Mouse (Mus musculus) left cerebral cortex, postnatal 25 days (tissue): ENCODE data around the gene Iqgap1. TPM values are rescaled to one million over a fixed set of nuclear protein-coding genes. Genes with fewer than 3 reads are reported as not detected.

ENCODE experiments used
- DNase-seq, 2 experiments: peaks; one replicate each; pipeline ENCODE4 v3.0.0; 2022; ENCODE audit warnings: low spot score in 2 of 2, mixed read lengths in 1 of 2
- intact Hi-C: fragments of 180-260 bp; cut with DNase I; formaldehyde crosslinking; loops from one replicate; pipeline ENCODE4 v1.15.1; 2025
- total RNA-seq, 2 experiments: library from RNA; stranded (reverse); gene quantifications; 2 replicates each; pipeline ENCODE4 v1.2.3; 2021

Iqgap1 gene
- total RNA-seq, 2 experiments from 2014 or later = 20.3 to 22.0 TPM

- DNase-seq = no peak
- intact Hi-C loops = no loop called here
Observed at GRCm38 (mm10) chr7:80823267-80823666, 2.5 kb downstream of the Iqgap1 start.

DNA sequence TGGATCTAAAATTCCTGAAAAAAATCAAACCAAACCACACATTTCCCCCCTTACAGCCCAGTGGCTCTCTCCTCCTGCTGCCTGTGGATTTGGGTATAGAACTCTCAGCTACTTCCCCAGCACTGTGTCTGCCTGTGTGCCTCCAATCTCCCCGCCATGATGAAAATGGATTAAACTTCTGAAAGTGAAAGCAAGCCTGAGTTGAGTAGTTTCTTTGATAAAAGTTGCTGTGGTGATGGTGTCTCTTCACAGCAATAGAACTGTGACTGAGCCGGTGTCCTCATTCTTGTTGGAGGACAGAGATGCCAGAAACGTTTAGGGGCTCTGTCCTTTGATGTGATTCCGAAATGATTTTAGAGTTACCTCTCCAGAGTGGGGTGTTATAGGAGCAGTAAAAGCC lies 4.9 kb downstream of the Iqgap1 start:
- DNase-seq = no peak
- intact Hi-C loops = no loop called here

GRCm38 (mm10) chr7:80816641-80817040 lies 9.1 kb downstream of the Iqgap1 start:
- intact Hi-C loops = no loop called here
- no peak for DNase-seq

DNA sequence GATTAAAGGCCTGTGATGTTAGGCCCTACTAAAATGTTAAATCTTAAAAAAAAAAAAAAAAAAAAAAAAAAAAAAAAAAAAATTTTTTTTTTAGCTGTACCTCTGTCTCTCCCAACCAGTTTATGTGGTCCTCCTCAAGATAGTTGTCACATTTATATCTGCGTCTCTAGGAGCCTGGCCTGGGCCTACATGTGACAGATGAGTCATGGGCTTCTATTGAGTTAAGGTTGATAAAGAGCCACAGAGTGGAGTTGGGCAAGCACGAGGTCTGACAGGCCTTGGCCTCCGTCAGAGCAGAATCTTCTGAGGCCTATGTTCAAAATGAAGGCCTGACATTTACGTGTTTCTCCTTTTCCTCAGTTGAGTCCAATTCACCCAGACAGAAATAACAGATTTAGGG lies 12.4 kb downstream of the Iqgap1 start:
- DNase-seq = no peak
- intact Hi-C loops = no loop called here

DNA sequence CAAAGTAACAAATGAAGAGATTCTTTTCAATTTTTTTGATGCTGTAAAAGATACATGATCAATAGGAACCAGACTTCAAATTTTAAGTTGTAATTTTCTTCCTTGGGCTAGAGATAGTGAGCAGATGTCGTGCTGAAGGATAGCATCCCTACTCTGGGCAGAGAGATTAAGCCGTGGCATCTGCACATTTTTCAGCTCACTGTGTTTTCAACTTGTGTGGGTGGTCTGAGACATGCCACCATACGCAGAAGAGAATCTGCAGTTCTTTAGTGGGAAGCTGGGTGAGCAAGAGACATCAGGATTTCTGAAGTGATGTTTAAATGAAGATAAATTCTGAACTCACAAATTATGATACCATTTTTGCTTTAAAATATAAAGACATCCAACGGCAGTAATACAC lies 19.4 kb downstream of the Iqgap1 start:
- intact Hi-C loops = loop anchor here (5.0 to 10.0 kb wide), 2 partner anchors 36 to 62 kb away; no protein-coding TSS in a partner anchor
- peak; percentile 35 to 85 for DNase-seq

DNA sequence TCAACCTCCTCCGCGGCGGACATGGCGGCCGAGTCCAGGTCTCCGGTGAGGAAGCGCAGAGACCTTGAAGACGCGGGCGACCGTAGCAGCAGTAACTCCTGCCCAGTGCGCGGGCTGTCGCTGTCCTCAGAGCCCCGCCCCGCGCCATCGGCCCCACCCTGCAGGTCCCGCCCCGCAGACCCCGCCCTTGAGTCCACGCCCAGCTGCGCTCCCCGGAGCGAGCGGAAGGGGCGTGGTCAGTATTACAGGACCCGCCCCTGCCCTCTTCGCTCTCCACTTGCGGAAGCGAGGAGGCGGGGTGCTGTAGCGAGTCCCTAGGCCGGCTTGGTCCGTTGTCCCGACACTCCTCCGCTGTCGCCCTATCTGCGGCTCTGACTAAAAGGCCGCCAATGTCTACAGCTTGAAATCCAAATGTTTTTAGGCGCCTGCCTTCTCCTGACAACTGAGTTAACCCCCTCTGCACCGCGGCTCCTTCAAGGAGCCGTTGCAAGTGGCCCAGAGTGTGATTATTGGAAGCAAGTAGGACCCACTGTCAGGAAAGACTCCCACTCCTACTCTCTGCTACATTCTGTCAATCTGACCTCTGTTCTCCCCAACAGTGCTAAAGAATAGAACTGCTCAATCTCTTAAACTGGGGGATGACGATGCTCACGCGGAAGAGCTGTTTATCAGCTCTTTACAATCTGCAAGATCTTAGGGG lies 22.5 kb downstream of the Iqgap1 start:
- DNase-seq = peak; percentile 92 to 95
- intact Hi-C loops = loop anchor here (2.0 to 10.0 kb wide), 2 partner anchors 37 to 59 kb away; no protein-coding TSS in a partner anchor

DNA sequence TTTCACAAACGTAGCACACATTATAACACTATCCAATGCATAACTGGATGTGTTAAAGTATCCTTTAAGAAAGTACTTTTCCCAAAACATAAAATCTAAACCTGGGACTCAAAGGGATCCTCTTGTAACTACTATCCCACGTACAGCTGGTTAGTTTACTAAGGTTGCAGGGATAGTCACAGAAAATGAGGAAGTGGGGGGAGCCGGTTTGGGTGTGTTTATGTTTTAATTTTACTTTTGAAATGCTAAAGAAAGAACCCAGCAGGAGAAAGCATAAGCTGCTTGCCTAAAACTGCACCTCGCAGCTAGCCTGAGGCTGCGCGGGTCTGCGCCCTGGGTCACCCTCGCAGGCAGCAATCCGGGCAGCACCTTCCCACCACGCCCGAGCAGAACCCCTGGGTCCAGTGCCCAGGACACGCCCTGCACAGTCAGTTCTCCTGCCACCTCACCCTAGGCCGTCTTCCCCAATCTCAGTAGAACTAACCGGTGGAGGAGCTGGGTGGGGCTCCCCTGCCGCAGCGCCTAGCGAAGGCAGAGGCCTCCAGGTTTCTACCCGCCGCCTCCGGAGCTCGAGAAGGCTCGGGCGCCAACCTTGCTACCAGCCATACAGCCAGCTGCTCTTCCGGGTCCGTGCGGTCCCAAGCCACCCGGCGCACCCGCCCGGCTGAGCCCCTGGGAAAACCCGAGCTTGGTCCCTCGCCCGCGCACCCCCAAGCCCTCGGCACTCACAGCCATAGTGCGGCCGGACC lies 23.2 kb downstream of the Iqgap1 start:
- DNase-seq = no peak
- intact Hi-C loops = loop anchor here (2.0 to 10.0 kb wide), 2 partner anchors 36 to 58 kb away; no protein-coding TSS in a partner anchor

- intact Hi-C loops = no loop called here
Observed at GRCm38 (mm10) chr7:80799307-80799706, 26.5 kb downstream of the Iqgap1 start.

DNA sequence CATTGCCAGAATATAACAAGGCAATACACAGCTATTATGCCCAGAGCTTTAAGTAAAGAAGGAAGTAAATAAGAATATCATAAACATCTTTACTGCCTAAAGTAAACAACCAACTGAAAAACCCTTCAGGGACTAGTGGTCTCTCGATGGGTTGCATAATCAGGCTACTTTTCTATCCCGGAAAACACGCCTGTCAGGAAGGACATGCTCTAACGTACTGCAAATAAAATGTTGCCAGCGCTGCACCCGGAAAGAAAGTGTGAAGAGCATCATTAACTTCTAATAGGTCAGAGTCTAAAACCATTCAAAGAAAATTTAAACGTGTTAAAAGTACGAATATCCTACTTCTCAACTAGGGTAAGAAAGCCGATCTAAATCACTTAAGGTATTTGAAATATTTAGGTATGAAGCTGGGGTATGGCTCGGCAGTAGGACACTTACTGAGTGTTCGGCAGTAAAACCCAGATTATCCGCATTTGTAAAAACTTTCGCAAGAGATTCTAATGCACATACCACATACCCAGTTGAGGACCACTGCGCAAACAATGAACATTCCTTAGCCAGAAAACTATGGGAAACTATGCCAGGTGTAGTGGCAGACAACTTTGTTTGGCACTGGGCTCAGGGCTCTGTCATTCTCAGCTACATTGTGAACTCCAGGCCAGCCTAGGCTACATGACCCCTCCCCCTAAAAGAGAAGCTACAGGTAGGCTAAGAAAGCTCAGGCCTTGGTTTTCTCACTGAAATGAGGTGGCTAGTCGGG lies 28.8 kb downstream of the Iqgap1 start:
- intact Hi-C loops = no loop called here
- DNase-seq = no peak

More at GRCm38 (mm10) chr7:80799307-80799706, 26.5 kb downstream of the Iqgap1 start:
- DNase-seq = no peak

- DNase-seq = no peak
- intact Hi-C loops = no loop called here
Observed at GRCm38 (mm10) chr7:80796258-80796657, 29.5 kb downstream of the Iqgap1 start.

DNA sequence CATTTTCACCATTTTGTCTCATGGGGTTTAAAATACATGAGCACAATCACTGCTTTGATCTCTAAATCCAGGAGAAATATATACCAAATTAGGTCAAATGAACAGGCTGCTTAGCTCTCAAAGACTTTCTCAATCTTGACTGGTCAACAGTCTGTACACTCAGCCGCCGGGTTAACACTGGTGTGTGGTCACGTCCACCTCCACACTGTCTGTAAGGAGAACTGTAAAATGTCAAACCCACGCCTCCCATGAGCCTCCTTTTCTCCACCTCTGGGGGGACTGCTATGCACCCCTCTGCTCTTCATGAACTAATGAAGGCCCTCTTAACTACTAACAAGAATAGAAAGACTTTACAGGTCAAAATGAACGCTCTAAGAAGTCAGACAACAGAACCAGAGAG lies 36.2 kb downstream of the Iqgap1 start:
- DNase-seq = no peak
- intact Hi-C loops = no loop called here

DNA sequence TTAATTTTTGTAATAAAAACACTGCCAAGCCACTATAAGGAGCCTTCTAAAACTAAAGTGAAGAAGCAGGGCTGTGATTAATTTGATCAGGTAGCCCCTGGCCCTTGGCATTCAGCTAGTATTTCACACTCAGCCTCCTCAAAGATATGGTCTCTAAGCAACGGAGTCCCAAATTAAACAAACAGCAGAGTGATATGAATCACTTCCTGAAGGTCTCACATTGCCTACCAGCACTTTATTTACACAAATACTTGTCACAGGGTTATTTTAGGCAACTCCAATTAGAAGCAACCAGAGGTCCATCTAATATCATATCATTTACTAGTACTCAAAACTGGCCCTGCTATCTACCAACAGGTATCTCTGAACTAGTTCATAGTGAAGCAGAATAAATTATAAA lies 36.7 kb downstream of the Iqgap1 start:
- intact Hi-C loops = no loop called here
- DNase-seq = no peak

DNA sequence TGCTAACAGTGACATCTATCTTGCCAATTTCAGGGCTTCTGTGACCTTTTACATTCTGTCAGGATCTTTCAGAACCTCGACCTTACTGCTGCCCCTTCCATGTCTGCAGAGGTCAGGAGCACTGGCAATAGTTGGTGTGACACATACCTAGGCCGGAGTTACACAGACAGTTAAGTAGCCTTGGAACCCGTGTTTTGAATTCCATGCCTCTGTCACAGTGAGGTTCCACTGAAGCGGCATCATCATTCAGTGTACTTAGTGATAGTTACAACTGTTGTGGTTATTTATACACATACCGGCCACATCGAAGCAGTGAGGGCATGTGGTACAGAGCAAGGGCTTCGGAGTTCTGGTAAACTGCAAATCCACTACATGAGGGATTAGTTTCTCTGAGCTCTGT lies 37.8 kb downstream of the Iqgap1 start:
- intact Hi-C loops = no loop called here
- DNase-seq = no peak

DNA sequence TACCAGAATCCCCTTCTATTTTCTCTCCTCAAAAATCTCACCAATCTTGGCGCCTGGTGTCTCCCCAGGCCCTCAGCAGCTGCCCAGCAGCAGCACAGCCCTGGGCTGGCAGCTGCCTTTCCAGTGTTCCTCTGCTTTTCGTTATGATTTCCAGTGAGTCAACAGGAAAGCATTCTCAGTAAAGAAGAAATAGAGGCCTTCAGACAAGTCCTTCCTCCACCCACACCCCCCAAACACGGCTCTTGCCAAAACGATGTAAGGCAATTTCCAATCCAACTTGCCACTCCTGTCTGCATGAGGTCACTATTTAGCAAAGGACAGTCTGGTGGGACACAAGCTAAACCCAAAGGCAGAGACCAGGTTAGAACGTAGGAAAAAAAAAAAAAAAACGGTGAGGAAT lies 39.0 kb downstream of the Iqgap1 start:
- intact Hi-C loops = no loop called here

GRCm38 (mm10) chr7:80783841-80784240 lies 41.9 kb downstream of the Iqgap1 start:
- intact Hi-C loops = no loop called here
- DNase-seq = no peak

More for the DNA sequence above, 39.0 kb downstream of the Iqgap1 start:
- no peak for DNase-seq

GRCm38 (mm10) chr7:80782155-80783109 lies 43.3 kb downstream of the Iqgap1 start:
- no peak for DNase-seq
- intact Hi-C loops = no loop called here

DNA sequence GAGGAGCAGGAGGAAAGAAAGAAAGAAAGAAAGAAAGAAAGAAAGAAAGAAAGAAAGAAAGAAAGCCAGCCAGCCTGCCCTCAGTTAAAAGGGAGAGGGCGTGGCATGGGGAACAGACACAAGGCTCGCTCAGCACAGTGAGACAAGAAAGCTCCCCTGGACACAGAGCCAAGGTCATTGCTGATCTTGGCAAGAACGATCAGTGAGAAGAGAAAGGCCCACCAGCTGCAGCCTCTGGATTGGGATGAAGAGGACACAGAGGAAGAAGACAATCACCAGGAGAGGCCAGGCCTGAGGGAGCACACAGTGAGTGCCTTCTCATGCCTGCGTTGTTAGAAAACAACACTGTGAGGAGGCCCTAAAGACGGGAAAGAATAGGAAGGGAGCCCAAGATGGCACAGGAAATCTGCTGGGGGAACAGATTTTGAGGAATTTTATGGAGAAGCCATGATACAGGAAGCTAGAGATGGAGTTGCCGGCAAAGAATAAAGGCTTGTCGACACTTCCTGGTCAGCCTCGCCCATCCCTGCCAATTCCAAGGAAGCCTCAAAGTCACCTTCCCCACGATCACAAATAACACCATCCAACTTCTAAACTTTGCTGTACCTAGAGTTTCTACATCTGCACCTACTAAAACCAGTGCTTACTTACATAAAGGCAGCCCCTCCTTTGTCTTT lies 44.2 kb downstream of the Iqgap1 start:
- intact Hi-C loops = no loop called here
- DNase-seq = no peak

- no peak for DNase-seq
- intact Hi-C loops = no loop called here
Observed at GRCm38 (mm10) chr7:80778958-80779669, 46.7 kb downstream of the Iqgap1 start.
